Mouse (Mus musculus) liver, adult 2 months (tissue): ENCODE measurements around the gene Lrrc3c. TPM values are rescaled to one million over a fixed set of nuclear protein-coding genes. Genes with fewer than 3 reads are reported as not detected.

ENCODE experiments used
- DNase-seq: peaks from one replicate; pipeline ENCODE4 v3.0.0-alpha.2; 2011; ENCODE audit warnings: low read depth, low spot score; ENCODE audit errors: extremely low read depth
- H3K27ac ChIP-seq: fragments of 200-500 bp; replicated peaks from 2 replicates; pipeline ENCODE4 v1.5.1; 2012; ENCODE audit warnings: low read depth, mild to moderate bottlenecking, control low read depth, inconsistent platforms, low read length; ENCODE audit not compliant: insufficient read depth
- H3K27me3 ChIP-seq: fragments of 200-500 bp; 2 replicates; pipeline ENCODE4 v1.6.1; 2012; ENCODE audit warnings: mild to moderate bottlenecking, moderate library complexity, low read length, inconsistent platforms; ENCODE audit not compliant: control insufficient read depth, insufficient read depth
- H3K36me3 ChIP-seq: fragments of 200-500 bp; 2 replicates; pipeline ENCODE4 v1.6.1; 2012; ENCODE audit warnings: low read length, inconsistent platforms; ENCODE audit not compliant: control insufficient read depth, insufficient read depth
- H3K4me1 ChIP-seq: fragments of 200-500 bp; 2 replicates; pipeline ENCODE4 v1.6.1; 2011; ENCODE audit warnings: low read length; ENCODE audit not compliant: control insufficient read depth, insufficient read depth
- H3K4me3 ChIP-seq: fragments of 200-500 bp; 2 replicates; pipeline ENCODE4 v1.5.1; 2011; ENCODE audit warnings: low read depth, mild to moderate bottlenecking, control low read depth, low read length, moderate library complexity; ENCODE audit not compliant: insufficient read depth
- H3K79me2 ChIP-seq: fragments of 200-500 bp; 2 replicates; pipeline ENCODE4 v1.6.1; 2012; ENCODE audit warnings: inconsistent platforms, mild to moderate bottlenecking, low read length, moderate library complexity; ENCODE audit not compliant: control insufficient read depth, insufficient read depth
- H3K9ac ChIP-seq: fragments of 200-500 bp; 2 replicates; pipeline ENCODE4 v1.6.1; 2012; ENCODE audit warnings: low read depth, mild to moderate bottlenecking, control low read depth, inconsistent platforms, low read length
- CTCF ChIP-seq: fragments of 200-500 bp; IDR thresholded peaks from 2 replicates; pipeline ENCODE4 v1.5.1; 2011; ENCODE audit warnings: low read depth, low read length, control low read depth
- POLR2A ChIP-seq: fragments of 200-500 bp; IDR thresholded peaks from 2 replicates; pipeline ENCODE4 v1.6.1; 2011; ENCODE audit warnings: low read length, control low read depth; ENCODE audit not compliant: insufficient read depth; ENCODE audit errors: extremely low read depth
- WGBS: fragments of 180-500 bp; shearing (Covaris S2); methylation state at CpG from one replicate; pipeline ENCODE4 v1.1.7; 2018; 5-methylcytosine and 5-hydroxymethylcytosine counted together
- polyA plus RNA-seq: library from polyadenylated mRNA; depleted of rRNA; stranded (reverse); fragments of >200 nt; gene quantifications from 2 replicates; pipeline ENCODE4 v1.2.3, GENCODE M21; 2012
- total RNA-seq: library from RNA; depleted of rRNA; stranded (reverse); fragments of >200 nt; gene quantifications from 2 replicates; pipeline ENCODE4 v1.2.3, GENCODE M21; 2014

Gene Lrrc3c
- total and polyA plus RNA-seq, 2 experiments: not detected

- H3K4me3 ChIP-seq: peak within 1 kb of the TSS; percentile 85
- TF ChIP-seq POLR2A: peak; percentile 93
- TF ChIP-seq CTCF: no peak
- H3K9ac ChIP-seq: peak within 1 kb of the TSS; percentile 91
- H3K27ac ChIP-seq: peak within 1 kb of the TSS; percentile 71
- peak; percentile 89 for DNase-seq
- H3K36me3 ChIP-seq: peaks cover 11% of the 10 kb centered on the region; the same call in 1 of the 2 replicates
- WGBS: under 1% methylated on average over 48 of the region's 49 CpGs
- H3K4me1 ChIP-seq: peaks cover 40% of the 10 kb centered on the region
- peaks cover 16% of the 10 kb centered on the region for H3K79me2 ChIP-seq
- H3K27me3 ChIP-seq: no peaks in the 10 kb centered on the region
These were observed 11.1 kb upstream of the Lrrc3c start, which contains the start of gene Ormdl3 for GRCm38 (mm10) chr11:98586892-98587563. Ormdl3 (minus strand) TSS chr11:98587368.

GRCm38 (mm10) chr11:98587684-98588546 is 10.2 kb upstream of the Lrrc3c start:
- H3K27me3 ChIP-seq: no peaks in the 10 kb centered on the region
- peaks cover 6% of the 10 kb centered on the region; the same call in 1 of the 2 replicates for H3K36me3 ChIP-seq
- peak; percentile 77 for DNase-seq
- H3K79me2 ChIP-seq: peaks cover 16% of the 10 kb centered on the region
- WGBS: 14% methylated on average over 20 of the region's 20 CpGs
- H3K9ac ChIP-seq: peak overlapping the region; percentile 26
- H3K4me3 ChIP-seq: peak overlapping the region; percentile 24
- H3K27ac ChIP-seq: peak overlapping the region; percentile 56
- H3K4me1 ChIP-seq: peaks cover 34% of the 10 kb centered on the region
- TF ChIP-seq POLR2A (no peak), CTCF (no peak)

- H3K9ac ChIP-seq: no peak overlapping the region
- peak overlapping the region; percentile 56 for H3K27ac ChIP-seq
- no peaks in the 10 kb centered on the region for H3K27me3 ChIP-seq
- H3K4me3 ChIP-seq: no peak overlapping the region
- TF ChIP-seq POLR2A (no peak), CTCF (no peak)
- WGBS: 13% methylated on average over 6 of the region's 6 CpGs
- H3K4me1 ChIP-seq: peaks cover 32% of the 10 kb centered on the region
- DNase-seq: peak; percentile 75
- H3K79me2 ChIP-seq: peaks cover 16% of the 10 kb centered on the region
- no peaks in the 10 kb centered on the region for H3K36me3 ChIP-seq
These were observed 9.2 kb upstream of the Lrrc3c start for GRCm38 (mm10) chr11:98588833-98589281.

- Histone ChIP-seq H3K4me1 (peaks cover 27% of the 10 kb centered on the region), H3K27ac (peak overlapping the region; percentile 54), H3K27me3 (no peaks in the 10 kb centered on the region), H3K4me3 (no peak overlapping the region), H3K79me2 (peaks cover 13% of the 10 kb centered on the region), H3K36me3 (no peaks in the 10 kb centered on the region), H3K9ac (no peak overlapping the region)
- WGBS: 22% methylated on average over 8 of the region's 8 CpGs
- TF ChIP-seq CTCF: no peak
- TF ChIP-seq POLR2A: no peak
- DNase-seq: peak; percentile 53
These were observed 8.8 kb upstream of the Lrrc3c start for GRCm38 (mm10) chr11:98589306-98589705.

GRCm38 (mm10) chr11:98590548-98591445 is 7.3 kb upstream of the Lrrc3c start:
- Histone ChIP-seq H3K27ac (no peak overlapping the region), H3K79me2 (no peaks in the 10 kb centered on the region; the same call in 1 of the 2 replicates), H3K36me3 (no peaks in the 10 kb centered on the region), H3K9ac (no peak overlapping the region), H3K27me3 (no peaks in the 10 kb centered on the region), H3K4me1 (peaks cover 17% of the 10 kb centered on the region), H3K4me3 (no peak overlapping the region)
- WGBS: 21% methylated on average over 19 of the region's 19 CpGs
- peak; percentile 100 for DNase-seq
- TF ChIP-seq POLR2A (no peak), CTCF (no peak)
